Comparison of ENCODE assay signal across 8 mouse cellular contexts in genomic region chr8:128024774-128025222, GRCm38 (mm10).
DNase-seq lines count a peak whose midpoint lies in the region; ATAC-seq and TF ChIP-seq lines count a peak whose summit lies in the region.

No protein-coding gene starts in this region.

- H3K36me3 ChIP-seq in embryonic facial prominence, embryonic 13.5 days: no peaks in the 10 kb centered on the region
- no peaks in the 10 kb centered on the region for H3K36me3 ChIP-seq in hindbrain, postnatal 0 days (ENCODE audit: insufficient read depth, low read length)
- H3K36me3 ChIP-seq in lung, embryonic 16.5 days (ENCODE audit: control insufficient read depth, insufficient read depth, low read length): no peaks in the 10 kb centered on the region

- intact Hi-C loops in left cerebral cortex, postnatal 25 days (cut with DNase I): no loop called here

- 20% methylated on average over 1 of the region's 2 CpGs for WGBS in embryonic facial prominence, embryonic 13.5 days
- WGBS in hindbrain, postnatal 0 days: no CpG with 5 or more reads among the region's 2 CpGs
- WGBS in lung, embryonic 16.5 days: no CpG with 5 or more reads among the region's 2 CpGs

- H3K4me2 ChIP-seq in embryonic facial prominence, embryonic 13.5 days: no peak overlapping the region
- H3K4me2 ChIP-seq in hindbrain, postnatal 0 days (ENCODE audit: low read depth, low read length): no peak overlapping the region
- H3K4me2 ChIP-seq in lung, embryonic 16.5 days (ENCODE audit: low read depth, low read length): no peak overlapping the region

- DNase-seq in cerebellum, postnatal 10 days: peak; percentile 42 to 45
- no peak for DNase-seq in cerebellum, adult 11 months
- DNase-seq in hindbrain, postnatal 0 days (ENCODE audit: low spot score): peak; percentile 49
- DNase-seq in thymus, adult 18-20 months: no peak
- DNase-seq in right cerebral cortex, postnatal 14 days: no peak
- DNase-seq in left cerebral cortex, postnatal 25 days (ENCODE audit: low spot score in 2 of 2): no peak

- no peak overlapping the region for H3K4me3 ChIP-seq in embryonic facial prominence, embryonic 13.5 days
- no peak overlapping the region for H3K4me3 ChIP-seq in hindbrain, postnatal 0 days (ENCODE audit: low read length)
- no peak overlapping the region for H3K4me3 ChIP-seq in lung, embryonic 16.5 days (ENCODE audit: low read length)

- peaks cover 27% of the 10 kb centered on the region for H3K4me1 ChIP-seq in embryonic facial prominence, embryonic 13.5 days
- H3K4me1 ChIP-seq in hindbrain, postnatal 0 days (ENCODE audit: insufficient read depth, low read length): peaks cover 8% of the 10 kb centered on the region; the same call in 1 of the 2 replicates
- peaks cover 15% of the 10 kb centered on the region for H3K4me1 ChIP-seq in lung, embryonic 16.5 days (replicated peaks; ENCODE audit: control insufficient read depth, insufficient read depth, low read length)

- H3K9me3 ChIP-seq in embryonic facial prominence, embryonic 13.5 days: no peaks in the 10 kb centered on the region
- H3K9me3 ChIP-seq in hindbrain, postnatal 0 days (ENCODE audit: low read length): no peaks in the 10 kb centered on the region
- no peaks in the 10 kb centered on the region for H3K9me3 ChIP-seq in lung, embryonic 16.5 days (ENCODE audit: control insufficient read depth, low read length)

- peak overlapping the region; percentile 90 for H3K27ac ChIP-seq in embryonic facial prominence, embryonic 13.5 days
- peak overlapping the region; percentile 45; the same call in 1 of the 2 replicates for H3K27ac ChIP-seq in hindbrain, postnatal 0 days
- H3K27ac ChIP-seq in lung, embryonic 16.5 days (ENCODE audit: low read length): peak overlapping the region; percentile 93

- TF ChIP-seq CTCF in hindbrain, postnatal 0 days (IDR thresholded peaks at IDR 0.05; ENCODE audit: low read depth): no peak

- peak; percentile 79 for ATAC-seq in embryonic facial prominence, embryonic 13.5 days (ENCODE audit: insufficient number of reproducible peaks, insufficient read depth, low FRiP score, low TSS enrichment, low read depth)
- peak; percentile 70 for ATAC-seq in hindbrain, postnatal 0 days
- peak; percentile 82 for ATAC-seq in lung, embryonic 16.5 days (ENCODE audit: low read depth)

- no peaks in the 10 kb centered on the region for H3K27me3 ChIP-seq in embryonic facial prominence, embryonic 13.5 days
- no peaks in the 10 kb centered on the region for H3K27me3 ChIP-seq in hindbrain, postnatal 0 days (ENCODE audit: insufficient read depth, low read length)
- H3K27me3 ChIP-seq in lung, embryonic 16.5 days (ENCODE audit: control insufficient read depth, insufficient read depth, low read depth, low read length): no peaks in the 10 kb centered on the region

- H3K9ac ChIP-seq in embryonic facial prominence, embryonic 13.5 days: no peak overlapping the region
- no peak overlapping the region for H3K9ac ChIP-seq in hindbrain, postnatal 0 days (replicated peaks; ENCODE audit: low read length)
- H3K9ac ChIP-seq in lung, embryonic 16.5 days (ENCODE audit: low read length): no peak overlapping the region

Comparison
In these comparisons a context has a peak if more than half of its experiments do, and no peak if none do; other contexts are left out.
1. DNase-seq: peak in cerebellum, postnatal 10 days (2 of 2) and hindbrain, postnatal 0 days (single experiment); none in cerebellum, adult 11 months (single experiment), thymus, adult 18-20 months (0 of 2), right cerebral cortex, postnatal 14 days (single experiment) and left cerebral cortex, postnatal 25 days (0 of 2).
2. Peak in every context shown above with its lines, with median percentiles within 50 percentile points of each other: ATAC-seq and H3K27ac ChIP-seq.